Mouse (Mus musculus) heart, embryonic 12.5 days (tissue): ENCODE data around the gene Olfr99. TPM values are rescaled to one million over a fixed set of nuclear protein-coding genes. Genes with fewer than 3 reads are reported as not detected.
"Not testable (repeated sequence)": the region's sequence is repeated elsewhere in the genome, so short reads cannot be mapped to it uniquely, and the experiment has no call there.

Source experiments
- ATAC-seq: fragments of 200-750 bp; cut with Nextera tagmentation; 2 replicates; pipeline ENCODE4 v1.8.0; 2017; ENCODE audit warnings: moderate TSS enrichment, moderate library complexity; ENCODE audit not compliant: insufficient number of reproducible peaks, low FRiP score
- H3K27ac ChIP-seq: fragments of 300-500 bp; sonication (generic); 2 replicates; pipeline ENCODE4 v1.5.1; 2016; ENCODE audit warnings: mild to moderate bottlenecking, moderate library complexity; ENCODE audit not compliant: poor library complexity, severe bottlenecking
- H3K27me3 ChIP-seq: fragments of 300-500 bp; sonication (generic); replicated peaks from 2 replicates; pipeline ENCODE4 v1.6.1; 2016; ENCODE audit warnings: mild to moderate bottlenecking, moderate library complexity
- H3K36me3 ChIP-seq: fragments of 300-500 bp; sonication (generic); 2 replicates; pipeline ENCODE4 v1.6.1; 2016; ENCODE audit warnings: mild to moderate bottlenecking, moderate library complexity
- H3K4me1 ChIP-seq: fragments of 300-500 bp; sonication (generic); replicated peaks from 2 replicates; pipeline ENCODE4 v1.6.1; 2016; ENCODE audit warnings: mild to moderate bottlenecking
- H3K4me2 ChIP-seq: fragments of 300-500 bp; sonication (generic); 2 replicates; pipeline ENCODE4 v1.6.1; 2016; ENCODE audit warnings: mild to moderate bottlenecking, moderate library complexity
- H3K4me3 ChIP-seq: fragments of 300-500 bp; sonication (generic); 2 replicates; pipeline ENCODE4 v1.5.1; 2016; ENCODE audit warnings: mild to moderate bottlenecking
- H3K9ac ChIP-seq: fragments of 300-500 bp; sonication (generic); 2 replicates; pipeline ENCODE4 v1.6.1; 2016; ENCODE audit warnings: mild to moderate bottlenecking, moderate library complexity
- H3K9me3 ChIP-seq: fragments of 300-500 bp; sonication (generic); replicated peaks from 2 replicates; pipeline ENCODE4 v1.6.1; 2016; ENCODE audit warnings: mild to moderate bottlenecking, moderate library complexity
- WGBS: fragments of 180-500 bp; shearing (Covaris S2); methylation state at CpG from one replicate; pipeline ENCODE4 v1.1.7; 2016; 5-methylcytosine and 5-hydroxymethylcytosine counted together
- polyA plus RNA-seq: library from polyadenylated mRNA; unstranded; fragments of >200 nt; fragmentation: Nextera tagmentation; extraction: Ambion mirVana; gene quantifications from 2 replicates; pipeline ENCODE4 v1.2.1, GENCODE M21; 2016

Olfr99 gene
- polyA plus RNA-seq, 1 experiment from 2014 or later = not detected

DNA sequence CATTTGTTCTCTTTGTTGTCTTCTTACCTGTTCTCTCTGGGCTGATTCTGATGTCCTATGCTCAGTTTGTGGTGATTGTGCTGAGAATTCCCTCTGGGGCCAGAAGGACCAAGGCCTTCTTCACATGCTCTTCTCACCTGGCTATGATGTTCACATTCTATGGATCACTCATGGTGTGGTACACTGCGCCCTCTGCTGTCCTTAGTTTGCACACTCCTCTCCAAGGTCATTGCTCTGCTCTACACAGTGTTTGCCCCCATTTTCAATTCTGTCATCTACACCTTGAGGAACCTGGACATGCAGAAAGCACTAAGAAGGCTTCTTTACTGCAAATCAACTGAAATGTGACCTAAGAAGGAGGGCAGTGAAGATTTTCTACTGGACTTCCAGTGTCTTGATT, 32.7 kb downstream of the Olfr99 start:
- WGBS = 14% methylated on average over 1 of the region's 1 CpGs
- Histone ChIP-seq H3K4me1 (no peaks in the 10 kb centered on the region), H3K36me3 (no peaks in the 10 kb centered on the region), H3K9ac (no peak overlapping the region), H3K4me2 (no peak overlapping the region), H3K27me3 (no peaks in the 10 kb centered on the region), H3K9me3 (no peaks in the 10 kb centered on the region), H3K4me3 (no peak overlapping the region), H3K27ac (no peak overlapping the region)
- ATAC-seq = no peak

DNA sequence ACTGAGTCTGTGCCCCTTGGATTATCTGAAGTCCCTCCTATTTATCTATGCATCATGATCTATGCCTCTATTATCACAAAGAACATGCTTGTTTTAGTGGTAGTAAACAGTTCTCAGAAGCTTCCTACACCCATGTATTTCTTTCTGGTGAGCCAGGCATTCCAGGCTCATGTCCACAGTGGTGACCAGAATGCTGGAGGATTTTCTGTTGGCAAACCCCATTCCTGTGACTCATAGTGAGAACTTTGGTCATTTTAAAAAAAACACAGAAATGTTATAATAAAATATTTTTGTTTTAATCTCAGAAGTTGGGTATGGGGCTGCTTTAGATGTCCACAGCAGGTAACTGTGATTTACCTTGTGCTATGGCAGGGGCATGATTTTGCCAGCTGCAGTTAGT, 33.8 kb downstream of the Olfr99 start:
- no peaks in the 10 kb centered on the region for H3K4me1 ChIP-seq
- no peak overlapping the region for H3K27ac ChIP-seq
- H3K4me2 ChIP-seq = no peak overlapping the region
- no peak for ATAC-seq
- no peaks in the 10 kb centered on the region for H3K36me3 ChIP-seq
- H3K27me3 ChIP-seq = no peaks in the 10 kb centered on the region
- no peak overlapping the region for H3K4me3 ChIP-seq
- no peaks in the 10 kb centered on the region for H3K9me3 ChIP-seq
- H3K9ac ChIP-seq = no peak overlapping the region

DNA sequence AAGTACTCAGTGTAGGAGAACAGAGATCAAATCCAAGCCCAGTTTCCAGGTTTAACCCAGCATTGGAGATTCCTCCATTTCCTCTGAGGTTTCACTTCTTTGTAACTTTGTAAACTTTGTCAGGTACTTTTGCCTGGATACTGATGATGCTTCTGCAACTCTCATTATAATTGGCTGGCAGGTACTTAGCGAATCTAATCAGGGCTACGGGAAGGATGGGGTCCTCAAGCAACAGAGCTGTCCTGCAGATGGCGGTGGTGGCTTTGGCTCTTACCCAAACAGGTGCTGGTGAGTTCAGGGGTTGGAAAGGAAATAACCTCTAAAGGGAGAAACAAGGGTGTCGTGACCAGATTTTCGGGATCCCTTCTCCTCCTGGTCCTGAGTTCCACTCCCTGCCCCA, 36.5 kb downstream of the Olfr99 start:
- Histone ChIP-seq H3K36me3 (no peaks in the 10 kb centered on the region), H3K9me3 (no peaks in the 10 kb centered on the region), H3K9ac (no peak overlapping the region), H3K4me2 (no peak overlapping the region), H3K27ac (no peak overlapping the region), H3K4me3 (no peak overlapping the region), H3K27me3 (no peaks in the 10 kb centered on the region), H3K4me1 (no peaks in the 10 kb centered on the region)
- ATAC-seq = no peak
- WGBS = 33% methylated on average over 5 of the region's 5 CpGs

DNA sequence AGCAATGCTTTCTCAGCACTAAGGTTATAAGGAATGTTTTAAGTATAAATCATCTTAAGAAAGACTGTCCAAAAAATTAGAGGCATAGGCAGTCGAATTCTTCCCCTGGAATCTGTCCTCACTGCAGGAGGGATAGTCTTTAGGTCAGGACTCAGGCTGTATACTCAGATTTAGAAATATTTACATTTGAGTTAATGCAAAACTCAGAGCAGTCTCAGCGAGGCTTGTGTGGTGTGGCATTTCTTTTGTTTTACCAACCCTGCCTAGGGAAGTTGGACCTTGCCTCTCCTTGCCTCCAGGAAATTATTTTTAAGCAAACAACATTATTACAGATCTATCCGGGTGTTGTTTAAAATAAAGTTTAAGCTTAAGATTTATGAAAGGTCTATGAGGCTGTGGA, 41.1 kb downstream of the Olfr99 start:
- no peaks in the 10 kb centered on the region for H3K27me3 ChIP-seq
- H3K27ac ChIP-seq = no peak overlapping the region
- peaks cover 7% of the 10 kb centered on the region; the same call in 1 of the 2 replicates for H3K9me3 ChIP-seq
- WGBS = 50% methylated on average over 3 of the region's 3 CpGs
- no peaks in the 10 kb centered on the region for H3K4me1 ChIP-seq
- H3K4me2 ChIP-seq = no peak overlapping the region
- no peak for ATAC-seq
- no peaks in the 10 kb centered on the region for H3K36me3 ChIP-seq
- no peak overlapping the region for H3K4me3 ChIP-seq
- no peak overlapping the region for H3K9ac ChIP-seq

DNA sequence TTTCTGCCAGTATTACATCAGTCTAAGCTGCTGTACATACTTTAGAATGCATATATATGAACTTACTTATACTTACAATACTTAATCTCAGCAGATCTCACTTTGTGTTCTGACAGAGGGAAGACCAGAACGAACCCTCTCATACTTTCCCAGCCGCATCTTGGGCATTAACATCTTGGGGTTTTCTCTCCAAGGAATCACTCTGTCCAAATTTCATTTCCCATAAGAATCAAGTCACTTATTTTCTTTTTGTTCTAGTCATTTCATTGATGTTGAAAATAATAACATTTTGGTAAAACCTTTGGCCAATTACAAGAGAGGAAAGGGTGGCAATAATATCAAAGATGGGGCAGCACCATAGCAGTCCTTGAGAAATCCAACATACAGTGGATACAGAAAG, 46.0 kb downstream of the Olfr99 start, which contains the start of gene Olfr97:
Gene Olfr97 (minus strand): TSS at position 101 of the 400 bp plus-strand sequence.
- not testable (repeated sequence) for ATAC-seq, H3K4me2 ChIP-seq, H3K36me3 ChIP-seq, H3K27me3 ChIP-seq, H3K9me3 ChIP-seq, H3K27ac ChIP-seq, H3K9ac ChIP-seq, H3K4me3 ChIP-seq, H3K4me1 ChIP-seq
- 89% methylated on average over 2 of the region's 2 CpGs for WGBS

Other genes starting within 250 kb of the Olfr99 start
- gene Gabbr1, start 237.5 kb downstream of the Olfr99 start, polyA plus RNA-seq = 8.3 and 8.6 TPM in 2 replicates
- gene Olfr90, start 195.0 kb downstream of the Olfr99 start, polyA plus RNA-seq = 0.08 TPM in 1 of 2 replicates, not detected in the other
- gene Olfr91, start 185.2 kb downstream of the Olfr99 start, polyA plus RNA-seq = 0.05 TPM in 1 of 2 replicates, not detected in the other
- gene Olfr92, start 163.4 kb downstream of the Olfr99 start, polyA plus RNA-seq = not detected in 2 replicates
- gene Olfr93, start 122.0 kb downstream of the Olfr99 start, polyA plus RNA-seq = not detected in 2 replicates
- not detected in 2 replicates for gene Ubd, start 89.6 kb downstream of the Olfr99 start, polyA plus RNA-seq
- gene Olfr94, start 82.5 kb downstream of the Olfr99 start, polyA plus RNA-seq = not detected in 2 replicates
- not detected in 2 replicates for gene Olfr95, start 70.3 kb downstream of the Olfr99 start, polyA plus RNA-seq
- not detected in 2 replicates for gene Olfr96, start 63.3 kb downstream of the Olfr99 start, polyA plus RNA-seq
- gene Olfr97, start 46.1 kb downstream of the Olfr99 start, polyA plus RNA-seq = not detected in 2 replicates
- not detected in 2 replicates for gene Olfr98, start 19.7 kb downstream of the Olfr99 start, polyA plus RNA-seq
- 0.57 and 0.74 TPM in 2 replicates for gene H2-M3, start 13.2 kb downstream of the Olfr99 start, polyA plus RNA-seq
- not detected in 2 replicates for gene Olfr101, start 20.9 kb upstream of the Olfr99 start, polyA plus RNA-seq
- gene Olfr102, start 33.6 kb upstream of the Olfr99 start, polyA plus RNA-seq = not detected in 2 replicates
- gene Olfr103, start 56.2 kb upstream of the Olfr99 start, polyA plus RNA-seq = not detected in 2 replicates
- gene Olfr104-ps, start 76.1 kb upstream of the Olfr99 start, polyA plus RNA-seq = not detected in 2 replicates
- not detected in 2 replicates for gene Olfr105-ps, start 95.6 kb upstream of the Olfr99 start, polyA plus RNA-seq
- gene Olfr106-ps, start 106.9 kb upstream of the Olfr99 start, polyA plus RNA-seq = not detected in 2 replicates
- not detected in 2 replicates for gene Olfr107, start 115.8 kb upstream of the Olfr99 start, polyA plus RNA-seq
- not detected in 2 replicates for gene Olfr108, start 162.0 kb upstream of the Olfr99 start, polyA plus RNA-seq
- gene Olfr109, start 175.5 kb upstream of the Olfr99 start, polyA plus RNA-seq = not detected in 2 replicates
- gene H2-M2, start 200.1 kb upstream of the Olfr99 start, polyA plus RNA-seq = not detected in 2 replicates
- gene Olfr110, start 209.0 kb upstream of the Olfr99 start, polyA plus RNA-seq = not detected in 2 replicates
- gene Olfr111, start 224.6 kb upstream of the Olfr99 start, polyA plus RNA-seq = 0.10 TPM in 1 of 2 replicates, not detected in the other